Mouse (Mus musculus) limb, embryonic 10.5 days (tissue): ENCODE measurements at regions not wholly inside any gene's neighbourhood (a gene's known extent, or its start where the extent isn't known, plus 50 kb on each side); places are given as distances from the start of the nearest gene placed in this dataset.

Experiments used
- DNase-seq: peaks from one replicate; pipeline ENCODE4 v3.0.0-alpha.2; 2017; ENCODE audit warnings: low spot score
- H3K27ac ChIP-seq: fragments of 300-500 bp; sonication (generic); 2 replicates; pipeline ENCODE4 v1.5.1; 2016; ENCODE audit warnings: mild to moderate bottlenecking
- H3K27me3 ChIP-seq: fragments of 300-500 bp; sonication (generic); 2 replicates; pipeline ENCODE4 v1.6.1; 2016; ENCODE audit warnings: low read depth, mild to moderate bottlenecking; ENCODE audit not compliant: poor library complexity, severe bottlenecking
- H3K36me3 ChIP-seq: fragments of 300-500 bp; sonication (generic); 2 replicates; pipeline ENCODE4 v1.6.1; 2016; ENCODE audit warnings: mild to moderate bottlenecking, moderate library complexity
- H3K4me1 ChIP-seq: fragments of 300-500 bp; sonication (generic); 2 replicates; pipeline ENCODE4 v1.6.1; 2016
- H3K4me3 ChIP-seq: fragments of 300-500 bp; sonication (generic); 2 replicates; pipeline ENCODE4 v1.5.1; 2016; ENCODE audit warnings: mild to moderate bottlenecking, moderate library complexity
- H3K9me3 ChIP-seq: fragments of 300-500 bp; sonication (generic); replicated peaks from 2 replicates; pipeline ENCODE4 v1.6.1; 2016; ENCODE audit warnings: mild to moderate bottlenecking
- WGBS: fragments of 180-500 bp; shearing (Covaris S2); methylation state at CpG from one replicate; pipeline ENCODE4 v1.1.7; 2016; 5-methylcytosine and 5-hydroxymethylcytosine counted together

DNA sequence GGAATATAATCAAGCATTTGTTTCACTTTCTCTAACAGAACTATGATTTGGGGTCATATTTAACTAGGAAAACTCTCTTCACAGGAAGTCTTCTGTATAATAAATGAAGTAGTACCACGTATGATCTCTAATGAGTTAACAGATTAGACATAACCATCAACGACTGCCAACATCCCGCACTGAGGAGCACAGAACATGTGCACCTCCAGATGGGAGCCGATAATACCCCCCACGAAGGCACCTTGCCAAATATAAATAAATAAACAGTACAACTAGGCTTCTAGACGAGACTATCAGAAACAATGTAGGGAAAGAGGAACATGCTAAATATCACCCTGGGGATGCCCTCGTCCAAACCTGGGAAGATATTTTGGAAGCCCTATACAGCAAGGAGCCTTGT, 114.8 kb upstream of the Cited2 start:
- H3K36me3 ChIP-seq: no peaks in the 10 kb centered on the region
- no peak overlapping the region for H3K27ac ChIP-seq
- no peaks in the 10 kb centered on the region for H3K27me3 ChIP-seq
- H3K4me3 ChIP-seq: no peak overlapping the region
- peaks cover 2% of the 10 kb centered on the region; the same call in 1 of the 2 replicates for H3K4me1 ChIP-seq
- no peaks in the 10 kb centered on the region for H3K9me3 ChIP-seq
- WGBS: 89% methylated on average over 7 of the region's 7 CpGs
- DNase-seq: no peak

DNA sequence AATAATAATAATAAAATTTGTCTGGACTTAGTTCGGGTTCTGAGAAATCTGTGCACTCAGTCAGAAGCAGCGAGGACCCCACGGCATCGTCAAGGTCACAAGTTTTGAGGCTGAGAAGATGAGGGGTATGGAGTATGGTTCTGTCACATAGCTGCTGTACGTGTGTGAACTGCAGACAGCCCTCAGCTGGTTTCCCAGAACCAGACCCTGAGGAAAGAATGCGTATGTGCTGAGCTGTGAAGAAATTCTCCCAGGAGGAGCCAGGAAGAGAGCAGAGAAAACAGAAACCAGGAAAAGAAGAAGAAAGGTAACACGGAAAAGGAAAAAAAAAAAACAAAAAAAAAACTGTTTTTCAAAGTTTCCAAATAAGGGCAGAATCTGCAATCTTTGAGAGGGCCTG, 112.4 kb upstream of the Cited2 start:
- WGBS: 89% methylated on average over 7 of the region's 7 CpGs
- Histone ChIP-seq H3K27ac (no peak overlapping the region), H3K27me3 (no peaks in the 10 kb centered on the region)

DNA sequence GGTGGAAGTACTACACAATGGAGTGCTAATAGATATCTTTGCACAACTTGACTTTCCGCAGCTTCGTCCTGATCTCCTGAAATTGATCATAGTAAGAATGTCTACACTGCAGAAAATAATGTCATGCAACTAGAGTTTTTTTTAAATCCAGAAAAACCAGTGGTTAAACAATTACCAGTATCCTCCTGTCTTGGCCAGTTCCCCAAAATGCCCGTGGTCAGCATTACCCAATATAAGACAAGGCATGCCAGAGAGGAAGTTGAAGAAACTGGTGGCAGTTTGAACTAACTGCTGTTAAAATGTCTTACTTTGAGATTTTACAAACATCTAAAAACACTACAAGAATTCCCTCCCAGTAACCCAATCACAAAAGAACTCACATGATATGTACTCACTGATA, 109.7 kb upstream of the Cited2 start:
- H3K4me1 ChIP-seq: peaks cover 2% of the 10 kb centered on the region; the same call in 1 of the 2 replicates
- no peaks in the 10 kb centered on the region for H3K27me3 ChIP-seq
- no peak for DNase-seq
- 92% methylated on average over 3 of the region's 3 CpGs for WGBS
- H3K27ac ChIP-seq: no peak overlapping the region
- H3K9me3 ChIP-seq: no peaks in the 10 kb centered on the region
- H3K36me3 ChIP-seq: no peaks in the 10 kb centered on the region
- H3K4me3 ChIP-seq: no peak overlapping the region

More for the DNA sequence above, 112.4 kb upstream of the Cited2 start:
- Histone ChIP-seq H3K4me1 (peaks cover 2% of the 10 kb centered on the region; the same call in 1 of the 2 replicates), H3K36me3 (no peaks in the 10 kb centered on the region), H3K9me3 (no peaks in the 10 kb centered on the region), H3K4me3 (no peak overlapping the region)
- DNase-seq: no peak

DNA sequence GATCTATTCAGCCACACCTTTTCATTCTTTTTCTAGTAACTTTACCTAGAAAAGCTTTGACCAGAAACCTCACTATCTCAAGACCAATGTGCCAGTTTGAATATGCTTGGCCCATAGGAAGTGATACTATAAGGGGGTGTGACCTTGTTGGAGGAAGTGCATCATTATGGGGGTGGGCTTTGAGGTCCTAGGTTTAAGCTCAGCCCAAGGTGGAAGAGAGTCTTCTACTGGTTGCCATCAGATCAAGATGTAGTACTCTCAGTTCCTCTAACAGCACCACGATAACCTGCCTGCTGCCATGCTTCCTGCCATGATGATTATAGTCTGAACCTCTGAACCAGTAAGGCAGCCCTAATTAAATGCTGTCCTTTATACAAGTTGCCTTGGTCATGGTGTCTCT, 105.0 kb upstream of the Cited2 start:
- H3K9me3 ChIP-seq: no peaks in the 10 kb centered on the region
- H3K36me3 ChIP-seq: no peaks in the 10 kb centered on the region
- H3K27ac ChIP-seq: no peak overlapping the region
- 91% methylated on average over 1 of the region's 1 CpGs for WGBS
- no peaks in the 10 kb centered on the region for H3K27me3 ChIP-seq
- no peaks in the 10 kb centered on the region for H3K4me1 ChIP-seq
- DNase-seq: no peak
- no peak overlapping the region for H3K4me3 ChIP-seq

DNA sequence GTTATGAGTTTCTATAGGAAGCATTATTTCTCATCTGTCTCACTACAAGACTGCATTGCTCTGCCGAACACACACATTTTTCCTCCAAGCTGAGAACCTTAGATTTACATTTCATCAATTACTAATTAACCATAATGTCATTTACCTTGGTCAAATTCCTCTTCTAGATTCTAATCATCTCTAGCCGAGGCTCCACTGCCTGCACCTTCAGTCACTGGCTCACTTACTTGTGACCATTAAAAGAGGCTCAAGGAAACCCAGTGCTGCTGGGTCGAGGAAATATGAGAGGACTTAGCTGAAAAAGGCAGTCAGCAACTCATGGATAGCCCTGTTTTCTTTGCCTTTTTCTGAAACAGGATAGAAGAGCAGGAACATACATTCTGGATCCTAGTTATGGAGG, 103.4 kb upstream of the Cited2 start:
- no peak overlapping the region for H3K27ac ChIP-seq
- H3K4me3 ChIP-seq: no peak overlapping the region
- no peaks in the 10 kb centered on the region for H3K9me3 ChIP-seq
- no peaks in the 10 kb centered on the region for H3K36me3 ChIP-seq
- 73% methylated on average over 3 of the region's 3 CpGs for WGBS
- H3K4me1 ChIP-seq: no peaks in the 10 kb centered on the region
- no peaks in the 10 kb centered on the region for H3K27me3 ChIP-seq
- no peak for DNase-seq

DNA sequence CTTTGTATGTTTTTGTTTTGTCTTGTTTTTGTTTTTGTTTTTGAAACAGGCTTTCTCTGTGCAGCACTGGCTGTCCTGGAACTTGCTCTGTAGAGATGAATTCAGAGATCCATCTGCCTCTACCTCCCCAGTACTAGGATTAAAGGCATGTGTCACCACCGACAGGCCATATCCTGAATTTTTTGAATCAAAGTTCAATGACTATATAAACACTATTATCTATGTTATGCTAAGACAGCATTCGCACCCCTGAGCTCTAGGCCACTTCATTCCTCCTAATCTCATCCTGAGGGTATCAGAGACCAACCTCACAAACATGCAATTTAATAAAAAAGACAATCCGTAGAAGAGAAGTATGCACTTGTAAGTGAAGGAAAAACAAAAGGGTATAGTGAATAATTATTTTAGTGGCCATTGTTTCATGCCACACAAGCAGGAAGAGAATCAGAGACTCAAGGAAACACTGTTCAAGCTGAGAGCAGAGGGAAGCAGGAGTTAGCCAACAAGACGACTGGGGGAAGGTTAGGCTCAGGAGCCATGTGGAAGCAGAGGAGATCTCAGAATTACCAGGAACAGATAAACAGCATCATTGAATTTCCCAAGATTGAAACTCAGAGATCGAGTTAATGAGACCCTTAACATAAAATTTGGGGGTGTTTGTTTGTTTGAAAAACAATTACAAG, 101.2 kb upstream of the Cited2 start:
- Histone ChIP-seq H3K27ac (no peak overlapping the region), H3K36me3 (no peaks in the 10 kb centered on the region), H3K27me3 (no peaks in the 10 kb centered on the region), H3K4me3 (no peak overlapping the region), H3K4me1 (no peaks in the 10 kb centered on the region), H3K9me3 (no peaks in the 10 kb centered on the region)
- no peak for DNase-seq
- WGBS: 78% methylated on average over 5 of the region's 5 CpGs

DNA sequence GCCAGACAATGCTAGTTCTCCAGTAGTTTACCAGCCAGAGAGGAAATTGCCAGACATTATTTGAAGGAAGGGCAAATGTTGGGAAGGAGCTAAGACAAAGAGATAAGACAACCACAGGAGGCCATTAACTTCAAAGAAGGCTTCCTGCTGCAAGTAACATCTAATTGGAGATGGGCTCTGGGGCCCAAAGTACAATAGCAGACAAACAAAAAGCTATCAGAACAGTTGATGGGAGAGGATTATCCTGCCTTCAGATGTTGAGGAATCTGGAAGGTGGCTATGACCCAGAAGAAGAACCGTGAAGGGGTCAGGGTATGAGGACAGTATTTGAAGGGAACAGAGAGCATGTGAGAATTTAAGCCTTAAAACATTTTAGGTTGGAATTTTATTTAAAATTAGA, 100.2 kb upstream of the Cited2 start:
- DNase-seq: no peak
- no peaks in the 10 kb centered on the region for H3K36me3 ChIP-seq
- 19% methylated on average over 1 of the region's 1 CpGs for WGBS
- no peak overlapping the region for H3K4me3 ChIP-seq
- no peaks in the 10 kb centered on the region for H3K4me1 ChIP-seq
- H3K27ac ChIP-seq: no peak overlapping the region
- no peaks in the 10 kb centered on the region for H3K27me3 ChIP-seq
- H3K9me3 ChIP-seq: no peaks in the 10 kb centered on the region

DNA sequence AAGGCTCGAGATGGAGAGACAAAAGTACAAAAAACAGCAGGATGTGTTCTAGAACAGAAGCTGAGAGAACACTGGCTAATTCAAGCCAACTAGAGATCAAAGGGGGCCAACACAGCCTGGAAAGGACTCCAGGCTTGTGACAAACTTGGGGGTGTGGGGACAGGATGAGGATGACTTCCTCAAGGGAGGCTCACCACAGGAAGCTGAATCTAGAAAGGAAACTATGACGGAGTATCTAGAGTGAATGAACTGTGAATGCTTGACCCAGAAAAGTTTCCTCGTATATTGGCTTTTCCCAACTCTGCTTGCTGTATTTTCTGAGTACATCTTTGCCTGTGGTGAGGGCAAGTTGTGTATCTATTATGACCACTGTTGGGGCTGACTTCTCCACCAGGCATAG, 93.3 kb upstream of the Cited2 start:
- no peak overlapping the region for H3K27ac ChIP-seq
- no peaks in the 10 kb centered on the region for H3K9me3 ChIP-seq
- H3K4me3 ChIP-seq: no peak overlapping the region
- 75% methylated on average over 3 of the region's 3 CpGs for WGBS
- no peak for DNase-seq
- H3K27me3 ChIP-seq: no peaks in the 10 kb centered on the region
- H3K36me3 ChIP-seq: no peaks in the 10 kb centered on the region
- H3K4me1 ChIP-seq: peaks cover 12% of the 10 kb centered on the region

DNA sequence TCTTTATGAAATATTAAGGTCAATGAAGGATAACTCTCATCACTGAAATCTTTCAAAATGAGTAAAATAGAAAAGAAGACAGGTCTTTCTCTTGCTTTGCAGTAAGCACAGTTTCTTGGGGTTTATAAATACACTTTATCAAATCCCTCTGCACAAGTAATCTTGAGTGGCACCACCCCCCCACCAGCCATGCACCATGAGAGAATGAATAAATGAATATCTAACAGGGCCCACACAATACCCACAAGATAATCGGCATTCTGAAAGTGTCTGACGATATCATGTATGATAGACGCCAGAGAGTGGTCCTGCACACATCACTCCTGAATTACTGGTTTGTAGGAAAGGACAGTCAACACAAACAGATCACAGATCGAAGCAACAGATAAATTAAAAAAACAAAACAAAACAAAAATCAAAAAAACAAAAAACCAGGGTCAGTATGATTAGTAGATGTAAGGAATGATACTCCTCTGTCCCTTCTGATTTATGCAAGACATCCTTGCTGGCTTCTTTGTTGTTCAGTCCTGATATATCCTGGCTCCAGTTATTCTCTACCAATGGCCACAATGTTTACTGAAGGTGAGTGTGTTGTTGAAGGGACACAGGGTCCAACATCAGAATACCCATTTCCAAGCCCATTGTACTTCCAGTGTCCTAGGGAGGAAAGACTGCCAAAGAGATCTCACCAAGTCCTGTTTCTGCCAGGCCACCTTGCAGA, 92.0 kb upstream of the Cited2 start:
- no peak overlapping the region for H3K27ac ChIP-seq
- no peaks in the 10 kb centered on the region for H3K9me3 ChIP-seq
- no peaks in the 10 kb centered on the region for H3K27me3 ChIP-seq
- DNase-seq: no peak
- peaks cover 12% of the 10 kb centered on the region for H3K4me1 ChIP-seq
- no peak overlapping the region for H3K4me3 ChIP-seq
- no peaks in the 10 kb centered on the region for H3K36me3 ChIP-seq
- WGBS: 95% methylated on average over 4 of the region's 4 CpGs

DNA sequence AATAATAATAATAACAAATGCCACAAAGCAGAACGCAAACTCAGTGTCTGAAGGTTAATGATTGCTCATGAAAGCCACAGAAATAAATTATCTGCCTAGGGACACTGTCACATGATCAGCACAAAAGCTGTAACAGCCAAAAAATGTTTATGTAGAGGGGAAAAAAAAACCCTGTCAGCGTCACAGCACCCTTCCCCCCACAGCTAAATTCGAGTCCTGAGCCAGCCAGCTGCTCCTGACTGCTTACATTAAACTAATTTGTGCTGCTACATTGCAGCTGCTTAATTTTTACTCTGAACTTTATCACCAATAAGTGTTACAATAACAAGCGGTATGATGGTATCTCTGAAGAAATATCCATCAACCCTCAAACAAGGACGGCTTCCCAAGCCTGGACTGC, 91.2 kb upstream of the Cited2 start:
- Histone ChIP-seq H3K9me3 (no peaks in the 10 kb centered on the region), H3K27me3 (no peaks in the 10 kb centered on the region), H3K27ac (peak overlapping the region; percentile 71; the same call in 1 of the 2 replicates), H3K4me3 (no peak overlapping the region), H3K4me1 (peaks cover 12% of the 10 kb centered on the region), H3K36me3 (no peaks in the 10 kb centered on the region)
- no peak for DNase-seq
- 33% methylated on average over 5 of the region's 5 CpGs for WGBS

DNA sequence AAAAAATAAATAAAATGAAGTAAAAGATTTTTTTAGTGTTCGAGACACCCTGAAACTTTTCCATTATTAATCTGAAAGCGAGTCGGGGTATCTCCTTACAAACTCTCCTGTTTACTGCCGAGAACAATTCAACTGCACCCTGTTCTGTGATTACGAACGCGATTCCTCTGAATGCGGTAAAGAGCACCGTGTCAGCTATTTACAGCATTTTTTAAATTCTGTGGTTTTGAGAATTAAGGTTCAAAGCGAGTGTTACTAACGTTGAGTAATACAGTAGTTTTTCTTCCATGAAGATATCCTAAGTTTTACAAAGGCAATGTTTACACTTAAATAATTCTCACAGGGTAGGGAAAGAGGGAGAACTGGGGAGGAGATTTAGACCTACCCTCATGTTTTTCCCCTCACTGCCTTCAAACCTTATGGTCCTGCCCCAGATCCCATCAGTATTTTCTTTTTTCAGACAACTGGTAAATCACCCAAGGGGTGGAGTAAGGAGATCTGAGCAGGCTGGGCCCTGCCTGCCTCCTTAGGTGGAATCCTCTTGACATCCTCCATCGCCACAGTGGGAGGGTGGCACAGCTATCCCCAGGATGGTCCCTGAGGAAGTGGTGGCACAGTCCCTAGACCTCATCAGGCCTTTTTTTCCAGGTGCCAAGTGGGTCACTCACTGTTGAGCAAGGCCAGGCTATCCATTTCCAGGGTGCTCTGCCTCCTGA, 89.9 kb upstream of the Cited2 start:
- WGBS: 85% methylated on average over 12 of the region's 12 CpGs
- no peak for DNase-seq
- H3K27ac ChIP-seq: no peak overlapping the region

DNA sequence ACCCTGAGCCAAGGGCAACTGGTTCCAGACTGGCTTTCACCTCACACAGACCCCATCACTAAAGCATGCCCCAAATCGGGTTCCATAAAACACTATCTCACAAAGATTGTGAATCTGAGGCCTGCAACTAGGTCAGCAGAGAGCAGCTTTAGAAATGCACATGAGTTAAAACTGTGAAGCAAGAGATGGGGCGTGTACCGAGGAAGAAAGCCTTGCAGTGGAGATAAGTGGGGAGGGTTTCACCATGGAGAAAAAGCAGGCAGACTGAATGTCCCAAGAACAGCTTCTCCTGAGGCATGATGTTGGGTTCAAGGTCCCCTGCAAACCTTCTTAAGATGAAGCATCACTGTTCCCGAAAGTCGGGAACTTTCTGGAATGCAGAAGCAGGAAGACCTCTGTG, 77.7 kb upstream of the Cited2 start:
- no peaks in the 10 kb centered on the region for H3K9me3 ChIP-seq
- DNase-seq: no peak
- 89% methylated on average over 5 of the region's 5 CpGs for WGBS
- H3K4me3 ChIP-seq: no peak overlapping the region
- H3K27ac ChIP-seq: peak overlapping the region; percentile 30
- no peaks in the 10 kb centered on the region for H3K36me3 ChIP-seq
- no peaks in the 10 kb centered on the region for H3K27me3 ChIP-seq
- 0 out of 2 replicates have a peak, but pooled peaks cover 3% of the 10 kb centered on the region for H3K4me1 ChIP-seq

More for the DNA sequence above, 89.9 kb upstream of the Cited2 start:
- H3K27me3 ChIP-seq: no peaks in the 10 kb centered on the region
- H3K36me3 ChIP-seq: no peaks in the 10 kb centered on the region
- no peaks in the 10 kb centered on the region for H3K9me3 ChIP-seq
- no peak overlapping the region for H3K4me3 ChIP-seq
- H3K4me1 ChIP-seq: peaks cover 12% of the 10 kb centered on the region

DNA sequence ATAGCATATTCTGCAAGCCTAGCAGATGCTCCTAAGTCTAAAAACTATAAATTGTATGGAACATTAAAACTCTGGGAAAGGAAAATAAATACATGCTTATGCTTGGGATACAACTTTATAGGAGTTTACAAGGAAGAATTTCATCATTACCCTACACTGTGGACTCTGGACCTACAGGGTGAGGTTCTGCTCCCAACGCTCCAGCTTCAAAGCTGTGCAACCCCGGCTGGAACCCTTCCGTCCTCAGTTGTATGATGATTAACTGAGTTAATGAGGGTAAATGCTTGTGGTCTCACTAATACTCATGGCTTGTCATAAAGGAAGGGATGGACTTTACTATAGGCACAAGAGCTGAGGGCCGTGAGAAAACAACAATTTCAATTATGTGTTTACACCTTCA, 76.6 kb upstream of the Cited2 start:
- 89% methylated on average over 4 of the region's 4 CpGs for WGBS
- H3K27me3 ChIP-seq: no peaks in the 10 kb centered on the region
- H3K36me3 ChIP-seq: no peaks in the 10 kb centered on the region
- no peak overlapping the region for H3K4me3 ChIP-seq
- H3K27ac ChIP-seq: no peak overlapping the region
- DNase-seq: no peak
- H3K4me1 ChIP-seq: 0 out of 2 replicates have a peak, but pooled peaks cover 3% of the 10 kb centered on the region
- no peaks in the 10 kb centered on the region for H3K9me3 ChIP-seq
